Mouse (Mus musculus) heart, adult 2 months (tissue): ENCODE measurements around the gene Yars. TPM values are rescaled to one million over a fixed set of nuclear protein-coding genes. Genes with fewer than 3 reads are reported as not detected.

Experiments
- DNase-seq, 2 experiments: peaks; one replicate each; pipeline ENCODE4 v3.0.0; 2021
- H3K27ac ChIP-seq: fragments of 200-600 bp; 2 replicates; pipeline ENCODE4 v1.8.1; 2022
- H3K27me3 ChIP-seq: fragments of 200-500 bp; 2 replicates; pipeline ENCODE4 v1.6.1; 2012; ENCODE audit warnings: mild to moderate bottlenecking, low read length, inconsistent platforms, mixed read lengths; ENCODE audit not compliant: control insufficient read depth, insufficient read depth
- H3K36me3 ChIP-seq: fragments of 200-500 bp; 2 replicates; pipeline ENCODE4 v1.6.1; 2012; ENCODE audit warnings: low read length, inconsistent platforms; ENCODE audit not compliant: control insufficient read depth, insufficient read depth
- H3K4me1 ChIP-seq: fragments of 200-500 bp; 2 replicates; pipeline ENCODE4 v1.6.1; 2011; ENCODE audit warnings: low read length; ENCODE audit not compliant: control insufficient read depth, insufficient read depth
- H3K4me3 ChIP-seq: fragments of 200-600 bp; 2 replicates; pipeline ENCODE4 v1.8.1; 2022
- H3K79me2 ChIP-seq: fragments of 200-500 bp; replicated peaks from 2 replicates; pipeline ENCODE4 v1.6.1; 2012; ENCODE audit warnings: mild to moderate bottlenecking, inconsistent platforms, low read length, moderate library complexity, mixed read lengths; ENCODE audit not compliant: control insufficient read depth, insufficient read depth
- H3K9ac ChIP-seq: fragments of 200-500 bp; 2 replicates; pipeline ENCODE4 v1.6.1; 2012; ENCODE audit warnings: low read depth, mild to moderate bottlenecking, control low read depth, inconsistent platforms, low read length, mixed read lengths
- CTCF ChIP-seq: fragments of 200-600 bp; IDR thresholded peaks from 2 replicates; pipeline ENCODE4 v1.8.1; 2022; ENCODE audit warnings: antibody characterized with exemption, mild to moderate bottlenecking, moderate library complexity
- EP300 ChIP-seq: fragments of 200-500 bp; IDR thresholded peaks from 2 replicates; pipeline ENCODE4 v1.6.1; 2011; ENCODE audit warnings: low read depth, low read length, control low read depth; ENCODE audit not compliant: insufficient read depth
- POLR2A ChIP-seq: fragments of 200-500 bp; IDR thresholded peaks from 2 replicates; pipeline ENCODE4 v1.6.1; 2011; ENCODE audit warnings: mild to moderate bottlenecking, low read depth, low read length, control low read depth; ENCODE audit not compliant: insufficient read depth
- WGBS: fragments of 180-500 bp; shearing (Covaris S2); methylation state at CpG from one replicate; pipeline ENCODE4 v1.1.7; 2018; 5-methylcytosine and 5-hydroxymethylcytosine counted together
- intact Hi-C: fragments of 180-260 bp; cut with DNase I; formaldehyde crosslinking; loops from one replicate; pipeline ENCODE4 v1.15.1; 2025
- polyA plus RNA-seq: library from polyadenylated mRNA; depleted of rRNA; stranded (reverse); fragments of >200 nt; gene quantifications from 2 replicates; pipeline ENCODE4 v1.2.3, GENCODE M21; 2012
- total RNA-seq, 2 experiments: library from RNA; stranded (reverse); gene quantifications; 2 replicates each; pipeline ENCODE4 v1.2.3; 2021

The Yars gene
- total and polyA plus RNA-seq, 3 experiments: 10.4 to 29.7 (median 26.3) TPM

DNA sequence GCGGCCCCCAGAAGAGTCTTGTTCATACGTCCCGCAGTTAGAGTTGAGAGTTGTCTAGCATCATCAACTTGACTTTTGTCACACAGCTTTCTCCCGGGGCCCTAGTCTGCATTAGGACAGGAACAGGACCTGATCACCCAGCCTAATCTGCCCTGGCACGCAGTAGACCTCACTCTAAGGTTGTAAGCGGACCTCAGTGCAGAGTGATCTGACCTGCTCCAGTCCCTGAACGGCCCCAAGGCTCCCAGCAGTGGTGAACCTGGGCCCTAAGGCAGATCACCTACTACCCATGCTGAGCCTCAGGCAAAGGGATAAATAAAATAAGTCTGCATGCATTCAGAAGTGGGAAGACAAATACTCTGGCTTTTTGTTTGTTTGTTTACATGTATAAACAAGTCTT, 59.7 kb downstream of the Yars start:
- H3K36me3 ChIP-seq: no peaks in the 10 kb centered on the region
- 81% methylated on average over 7 of the region's 7 CpGs for WGBS
- H3K4me3 ChIP-seq: no peak overlapping the region
- TF ChIP-seq POLR2A (no peak), CTCF (no peak), EP300 (no peak)
- H3K27ac ChIP-seq: no peak overlapping the region
- intact Hi-C loops: no loop called here
- no peak overlapping the region for H3K9ac ChIP-seq
- no peaks in the 10 kb centered on the region for H3K27me3 ChIP-seq
- H3K4me1 ChIP-seq: peaks cover 1% of the 10 kb centered on the region; the same call in 1 of the 2 replicates
- no peaks in the 10 kb centered on the region for H3K79me2 ChIP-seq
- no peak for DNase-seq

DNA sequence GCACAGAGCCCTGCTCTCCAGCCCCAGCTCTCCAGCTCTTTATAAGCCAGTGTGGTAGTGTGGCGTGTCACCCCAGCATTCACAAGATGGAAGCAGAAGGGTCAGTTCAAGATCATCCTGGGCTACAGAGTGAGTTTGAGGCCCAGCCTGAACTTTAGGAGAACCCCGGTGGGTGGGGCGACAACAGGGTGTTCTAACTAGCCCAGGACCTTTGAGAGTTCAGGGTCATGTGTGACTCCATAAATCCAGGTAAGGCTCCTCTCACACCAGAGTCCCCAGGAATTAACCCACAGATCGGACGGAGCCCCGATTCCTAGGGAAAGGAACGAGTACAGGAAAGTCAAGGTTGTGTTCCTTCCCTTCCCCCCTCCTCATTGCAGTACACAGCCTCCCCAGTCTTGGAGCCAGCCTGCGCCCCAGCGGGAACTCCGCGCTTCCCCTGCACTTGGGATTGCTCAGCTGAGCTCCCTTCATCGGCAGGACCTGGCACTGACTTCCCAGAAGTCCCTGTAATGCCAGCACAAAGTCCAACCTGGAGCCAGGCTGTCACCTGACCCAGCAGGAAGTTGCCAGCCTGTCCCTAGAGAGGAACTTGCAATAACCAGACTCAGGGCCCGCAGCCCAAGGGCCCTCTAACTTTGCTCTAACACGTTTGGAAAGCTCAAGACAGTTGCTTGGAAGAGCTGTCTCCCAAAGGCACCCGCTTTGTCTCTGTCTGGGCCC, 61.4 kb downstream of the Yars start:
- 66% methylated on average over 15 of the region's 15 CpGs for WGBS
- peak in 1 of 2 experiments; percentile 45 for DNase-seq

GRCm38 (mm10) chr4:129251482-129252125, 62.0 kb downstream of the Yars start:
- Histone ChIP-seq H3K4me1 (peaks cover 4% of the 10 kb centered on the region), H3K4me3 (no peak overlapping the region), H3K9ac (no peak overlapping the region), H3K27me3 (no peaks in the 10 kb centered on the region), H3K79me2 (no peaks in the 10 kb centered on the region), H3K36me3 (no peaks in the 10 kb centered on the region), H3K27ac (no peak overlapping the region)
- DNase-seq: no peak
- TF ChIP-seq EP300 (no peak), CTCF (no peak), POLR2A (no peak)
- intact Hi-C loops: no loop called here
- 66% methylated on average over 15 of the region's 15 CpGs for WGBS

More for the DNA sequence above, 61.4 kb downstream of the Yars start:
- H3K27ac ChIP-seq: no peak overlapping the region
- no peaks in the 10 kb centered on the region for H3K27me3 ChIP-seq
- TF ChIP-seq POLR2A (no peak), EP300 (no peak), CTCF (no peak)
- no peaks in the 10 kb centered on the region for H3K36me3 ChIP-seq
- H3K4me1 ChIP-seq: 0 out of 2 replicates have a peak, but pooled peaks cover 1% of the 10 kb centered on the region
- H3K79me2 ChIP-seq: no peaks in the 10 kb centered on the region
- intact Hi-C loops: no loop called here
- H3K9ac ChIP-seq: no peak overlapping the region
- H3K4me3 ChIP-seq: no peak overlapping the region

GRCm38 (mm10) chr4:129252492-129252891, 62.9 kb downstream of the Yars start:
- H3K79me2 ChIP-seq: no peaks in the 10 kb centered on the region
- H3K4me3 ChIP-seq: no peak overlapping the region
- no peak for TF ChIP-seq CTCF
- TF ChIP-seq POLR2A: no peak
- no peak for TF ChIP-seq EP300
- H3K4me1 ChIP-seq: peaks cover 7% of the 10 kb centered on the region
- no peaks in the 10 kb centered on the region for H3K27me3 ChIP-seq
- WGBS: 99% methylated on average over 2 of the region's 2 CpGs
- no peak for DNase-seq
- H3K9ac ChIP-seq: no peak overlapping the region
- H3K27ac ChIP-seq: no peak overlapping the region
- intact Hi-C loops: no loop called here
- no peaks in the 10 kb centered on the region for H3K36me3 ChIP-seq

GRCm38 (mm10) chr4:129254571-129254970, 65.0 kb downstream of the Yars start:
- DNase-seq: no peak
- H3K4me3 ChIP-seq: no peak overlapping the region
- intact Hi-C loops: no loop called here
- WGBS: 91% methylated on average over 3 of the region's 3 CpGs
- TF ChIP-seq CTCF (no peak), EP300 (no peak), POLR2A (no peak)
- no peaks in the 10 kb centered on the region for H3K36me3 ChIP-seq
- H3K9ac ChIP-seq: no peak overlapping the region
- H3K27me3 ChIP-seq: no peaks in the 10 kb centered on the region
- peaks cover 9% of the 10 kb centered on the region for H3K4me1 ChIP-seq
- no peak overlapping the region for H3K27ac ChIP-seq
- H3K79me2 ChIP-seq: no peaks in the 10 kb centered on the region
